Mouse (Mus musculus) midbrain, embryonic 10.5 days (tissue): ENCODE measurements around the gene Oas1d. TPM values are rescaled to one million over a fixed set of nuclear protein-coding genes. Genes with fewer than 3 reads are reported as not detected.

Source experiments
- DNase-seq: peaks from one replicate; pipeline ENCODE4 v3.0.0-alpha.2; 2017; ENCODE audit warnings: low spot score
- H3K27ac ChIP-seq: fragments of 300-500 bp; sonication (generic); replicated peaks from 2 replicates; pipeline ENCODE4 v1.5.1; 2016; ENCODE audit warnings: mild to moderate bottlenecking
- H3K27me3 ChIP-seq: fragments of 300-500 bp; sonication (generic); 2 replicates; pipeline ENCODE4 v1.6.1; 2016; ENCODE audit warnings: low read depth, mild to moderate bottlenecking; ENCODE audit not compliant: poor library complexity, severe bottlenecking
- H3K36me3 ChIP-seq: fragments of 300-500 bp; sonication (generic); 2 replicates; pipeline ENCODE4 v1.6.1; 2016; ENCODE audit warnings: mild to moderate bottlenecking, moderate library complexity
- H3K4me1 ChIP-seq: fragments of 300-500 bp; sonication (generic); 2 replicates; pipeline ENCODE4 v1.6.1; 2016
- H3K4me3 ChIP-seq: fragments of 300-500 bp; sonication (generic); 2 replicates; pipeline ENCODE4 v1.5.1; 2016; ENCODE audit warnings: mild to moderate bottlenecking, moderate library complexity
- H3K9me3 ChIP-seq: fragments of 300-500 bp; sonication (generic); replicated peaks from 2 replicates; pipeline ENCODE4 v1.6.1; 2016; ENCODE audit warnings: mild to moderate bottlenecking
- WGBS: fragments of 180-500 bp; shearing (Covaris S2); methylation state at CpG from one replicate; pipeline ENCODE4 v1.1.7; 2016; 5-methylcytosine and 5-hydroxymethylcytosine counted together
- polyA plus RNA-seq: library from polyadenylated mRNA; unstranded; fragments of >200 nt; fragmentation: Nextera tagmentation; extraction: Ambion mirVana; gene quantifications from 2 replicates; pipeline ENCODE4 v1.2.1, GENCODE M21; 2016

The Oas1d gene
- polyA plus RNA-seq, 1 experiment from 2014 or later, result not detected

DNA sequence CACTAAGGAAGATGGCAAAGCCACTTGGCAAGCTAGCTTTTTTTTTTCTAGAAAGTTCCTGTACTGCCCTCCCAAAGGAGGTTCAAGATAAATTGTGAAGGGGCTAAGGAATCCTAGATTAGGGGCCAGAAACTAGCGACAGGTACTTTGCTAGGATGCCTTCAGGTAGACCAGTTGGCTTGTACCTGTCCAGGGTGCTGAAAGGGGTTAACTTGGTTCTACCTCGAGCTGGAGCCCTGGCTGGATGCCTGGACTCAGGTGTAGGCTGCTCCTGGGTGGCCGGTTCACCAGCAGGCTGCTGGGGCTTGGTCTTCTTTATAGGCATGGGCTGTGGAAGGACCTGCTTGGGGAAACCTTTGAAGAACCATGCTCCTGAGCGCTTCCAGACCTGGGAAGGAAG is 46.7 kb downstream of the Oas1d start:
- Histone ChIP-seq H3K27me3 (no peaks in the 10 kb centered on the region), H3K4me3 (no peak overlapping the region), H3K36me3 (no peaks in the 10 kb centered on the region), H3K27ac (no peak overlapping the region), H3K4me1 (no peaks in the 10 kb centered on the region), H3K9me3 (no peaks in the 10 kb centered on the region; the same call in 1 of the 2 replicates)
- DNase-seq, result no peak
- 53% methylated on average over 4 of the region's 4 CpGs for WGBS

DNA sequence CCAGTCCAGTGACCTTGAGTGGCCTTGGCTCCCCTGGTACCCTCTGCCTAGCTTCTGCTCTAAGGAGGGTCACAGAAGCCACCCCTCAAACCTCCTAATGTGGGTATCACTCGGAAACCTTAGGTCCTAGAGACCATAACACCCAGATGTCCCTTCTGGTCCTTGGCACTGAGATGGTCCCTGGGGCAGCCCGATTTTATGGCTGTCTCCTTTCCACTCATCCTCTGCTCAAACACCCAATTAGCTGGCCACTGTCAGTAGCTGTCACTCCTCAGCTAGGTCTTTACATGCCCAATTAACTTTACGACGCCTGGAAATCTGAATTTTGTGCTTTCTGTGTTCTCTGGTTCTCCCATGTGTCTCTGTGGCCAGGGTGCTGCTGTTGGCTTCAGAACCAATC is 51.8 kb downstream of the Oas1d start:
- H3K27ac ChIP-seq, result no peak overlapping the region
- H3K27me3 ChIP-seq, result no peaks in the 10 kb centered on the region
- 0 out of 2 replicates have a peak, but pooled peaks cover 4% of the 10 kb centered on the region for H3K4me1 ChIP-seq
- H3K36me3 ChIP-seq, result no peaks in the 10 kb centered on the region
- H3K4me3 ChIP-seq, result no peak overlapping the region
- no peak for DNase-seq
- H3K9me3 ChIP-seq, result no peaks in the 10 kb centered on the region; the same call in 1 of the 2 replicates
- WGBS, result 83% methylated on average over 4 of the region's 4 CpGs

- 87% methylated on average over 8 of the region's 8 CpGs for WGBS
- H3K9me3 ChIP-seq, result no peaks in the 10 kb centered on the region; the same call in 1 of the 2 replicates
- H3K4me1 ChIP-seq, result 0 out of 2 replicates have a peak, but pooled peaks cover 4% of the 10 kb centered on the region
- DNase-seq, result no peak
- no peaks in the 10 kb centered on the region for H3K36me3 ChIP-seq
- no peak overlapping the region for H3K27ac ChIP-seq
- H3K27me3 ChIP-seq, result no peaks in the 10 kb centered on the region
- no peak overlapping the region for H3K4me3 ChIP-seq
Measured at GRCm38 (mm10) chr5:120966894-120967293, 52.6 kb downstream of the Oas1d start.

- no peaks in the 10 kb centered on the region for H3K9me3 ChIP-seq
- no peak overlapping the region for H3K27ac ChIP-seq
- no peaks in the 10 kb centered on the region for H3K27me3 ChIP-seq
- no peaks in the 10 kb centered on the region for H3K36me3 ChIP-seq
- 87% methylated on average over 13 of the region's 13 CpGs for WGBS
- no peak for DNase-seq
- H3K4me1 ChIP-seq, result 0 out of 2 replicates have a peak, but pooled peaks cover 4% of the 10 kb centered on the region
- no peak overlapping the region for H3K4me3 ChIP-seq
Measured at GRCm38 (mm10) chr5:120967355-120968133, 53.2 kb downstream of the Oas1d start.

GRCm38 (mm10) chr5:120968134-120968532 is 53.8 kb downstream of the Oas1d start:
- Histone ChIP-seq H3K27ac (no peak overlapping the region), H3K36me3 (no peaks in the 10 kb centered on the region), H3K27me3 (no peaks in the 10 kb centered on the region), H3K4me3 (no peak overlapping the region), H3K9me3 (no peaks in the 10 kb centered on the region), H3K4me1 (0 out of 2 replicates have a peak, but pooled peaks cover 4% of the 10 kb centered on the region)
- DNase-seq, result no peak
- 77% methylated on average over 4 of the region's 4 CpGs for WGBS

DNA sequence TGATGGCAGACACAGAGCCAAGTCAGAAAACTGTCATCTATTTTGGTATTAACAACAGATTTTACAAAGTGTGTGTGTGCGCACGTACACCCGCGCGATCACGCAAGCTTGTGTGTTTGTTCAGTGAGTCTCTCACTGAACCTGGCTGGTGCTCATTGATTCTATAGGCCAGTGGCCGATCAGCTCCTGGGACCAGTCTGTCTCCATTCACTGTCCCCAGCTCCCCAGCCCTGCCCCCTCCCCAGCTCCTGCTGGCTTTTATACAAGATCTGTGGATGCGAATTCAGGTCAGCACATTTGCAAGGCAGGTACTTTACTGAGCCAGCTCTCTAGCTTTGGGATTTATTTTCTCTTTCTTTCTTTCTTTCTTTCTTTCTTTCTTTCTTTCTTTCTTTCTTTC is 54.5 kb downstream of the Oas1d start:
- Histone ChIP-seq H3K27me3 (no peaks in the 10 kb centered on the region), H3K36me3 (no peaks in the 10 kb centered on the region), H3K9me3 (no peaks in the 10 kb centered on the region), H3K4me1 (0 out of 2 replicates have a peak, but pooled peaks cover 4% of the 10 kb centered on the region), H3K4me3 (no peak overlapping the region), H3K27ac (no peak overlapping the region)
- 88% methylated on average over 8 of the region's 8 CpGs for WGBS
- DNase-seq, result no peak

- H3K9me3 ChIP-seq, result no peaks in the 10 kb centered on the region
- WGBS, result 48% methylated on average over 4 of the region's 4 CpGs
- no peak overlapping the region for H3K27ac ChIP-seq
Measured at GRCm38 (mm10) chr5:120969703-120970102, 55.4 kb downstream of the Oas1d start.

More at GRCm38 (mm10) chr5:120969703-120970102, 55.4 kb downstream of the Oas1d start:
- Histone ChIP-seq H3K4me3 (no peak overlapping the region), H3K36me3 (no peaks in the 10 kb centered on the region), H3K27me3 (no peaks in the 10 kb centered on the region), H3K4me1 (0 out of 2 replicates have a peak, but pooled peaks cover 4% of the 10 kb centered on the region)
- DNase-seq, result no peak

Other genes starting within 250 kb of the Oas1d start
- 2.2 and 4.8 TPM in 2 replicates for gene Dtx1, start 202.6 kb upstream of the Oas1d start, polyA plus RNA-seq
- 0.09 TPM in 1 of 2 replicates, not detected in the other for gene Oas2, start 164.7 kb upstream of the Oas1d start, polyA plus RNA-seq
- gene Oas3, start 136.9 kb upstream of the Oas1d start, polyA plus RNA-seq, result 0.02 and 0.10 TPM in 2 replicates
- gene Oas1e, start 119.0 kb upstream of the Oas1d start, polyA plus RNA-seq, result 0.11 TPM in 1 of 2 replicates, not detected in the other
- 0.16 and 0.26 TPM in 2 replicates for gene Oas1c, start 102.0 kb upstream of the Oas1d start, polyA plus RNA-seq
- not detected in 2 replicates for gene Oas1f, start 67.2 kb upstream of the Oas1d start, polyA plus RNA-seq
- gene Oas1h, start 53.1 kb upstream of the Oas1d start, polyA plus RNA-seq, result not detected in 2 replicates
- gene Oas1g, start 26.9 kb upstream of the Oas1d start, polyA plus RNA-seq, result not detected in 2 replicates
- gene Oas1a, start 7.0 kb upstream of the Oas1d start, polyA plus RNA-seq, result 0.36 and 0.76 TPM in 2 replicates
- gene Rph3a, start 95.6 kb downstream of the Oas1d start, polyA plus RNA-seq, result 0.10 and 0.47 TPM in 2 replicates